Mouse (Mus musculus) right cerebral cortex, adult 18-20 months (tissue): ENCODE results near the gene Mettl21e.
"Not testable (repeated sequence)": the region's sequence is repeated elsewhere in the genome, so short reads cannot be mapped to it uniquely, and the experiment has no call there.

ENCODE experiments used
- DNase-seq: peaks from one replicate; pipeline ENCODE4 v3.0.0; 2022; ENCODE audit warnings: mixed read lengths

Gene Mettl21e

DNA sequence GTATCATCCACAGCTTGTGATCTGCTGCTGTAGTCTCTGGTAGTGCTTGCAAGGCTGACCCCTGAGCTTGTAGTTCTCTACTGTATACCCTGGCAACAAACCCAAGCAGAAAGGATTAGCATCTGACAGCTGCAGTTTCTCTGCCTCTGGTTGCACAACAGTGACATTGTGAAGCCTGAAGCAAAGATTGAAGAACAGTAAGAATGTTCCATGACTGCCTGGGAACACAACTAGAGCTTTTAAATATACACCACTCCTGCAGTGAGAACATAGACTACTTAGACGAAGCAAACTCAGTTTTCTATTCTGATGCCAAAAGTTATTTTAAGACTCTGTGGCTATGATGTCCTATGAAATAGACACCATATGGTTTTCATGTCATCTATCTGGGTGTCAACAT, at the start of gene Mettl21e:
Mettl21e (minus strand) TSS at position 86 of the 400 bp plus-strand sequence.
- DNase-seq, result peak; percentile 19

DNA sequence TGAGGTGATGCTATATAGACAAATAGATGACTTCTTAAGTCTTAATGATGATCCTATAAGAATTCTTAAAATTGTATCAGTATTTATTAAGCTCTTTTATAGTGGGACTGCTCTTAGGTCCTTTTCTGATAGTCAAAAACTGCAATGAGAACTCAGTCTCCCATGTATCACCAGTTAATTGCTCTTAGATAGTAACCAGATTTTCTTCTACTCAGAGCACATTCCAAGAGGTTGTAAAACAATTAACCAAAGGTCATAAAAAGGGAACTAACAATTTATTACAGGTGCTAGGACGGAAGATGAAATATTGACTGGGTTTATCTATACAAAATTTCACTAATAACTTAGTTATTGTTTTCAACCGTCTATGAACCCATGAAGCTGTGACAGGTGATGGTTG, 21.7 kb upstream of the Mettl21e start:
- DNase-seq, result not testable (repeated sequence)

DNA sequence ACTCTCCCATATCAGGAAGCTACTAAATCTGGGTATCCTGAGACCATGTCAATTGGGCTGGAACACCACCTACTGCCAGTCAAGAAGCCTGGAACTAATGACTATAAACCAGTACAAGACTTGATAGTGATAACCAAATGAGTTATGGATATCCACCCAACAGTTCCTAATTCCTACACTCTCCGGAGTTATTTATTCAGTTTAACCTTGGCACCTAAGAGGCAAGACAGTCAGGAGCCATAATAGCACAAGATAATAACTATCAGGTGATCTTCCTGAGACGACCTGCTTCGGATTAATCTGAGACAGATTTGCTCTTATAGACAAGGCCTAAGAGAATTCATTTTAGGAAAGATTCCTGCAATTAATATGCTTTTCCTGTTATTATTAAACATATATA, 21.2 kb upstream of the Mettl21e start:
- no peak for DNase-seq

DNA sequence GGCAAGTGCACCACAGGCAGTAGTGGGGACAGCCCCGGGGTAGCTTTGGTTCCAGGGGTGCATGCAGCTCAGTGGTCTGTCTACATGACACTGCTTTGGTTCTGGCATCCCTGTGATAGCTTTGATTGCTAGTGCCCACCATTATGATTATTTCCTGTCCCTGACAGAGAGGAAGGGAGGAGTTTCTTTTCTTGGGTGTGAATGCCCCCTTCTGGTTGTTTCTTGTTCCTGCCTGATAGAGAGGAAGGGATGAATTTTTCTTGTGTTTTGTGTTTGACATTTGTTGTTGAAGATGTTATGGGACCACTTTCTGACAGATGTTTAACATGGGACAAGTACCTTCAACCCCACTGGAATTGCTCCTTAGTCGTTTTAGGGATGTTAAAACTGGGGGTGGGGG, 18.5 kb upstream of the Mettl21e start:
- no peak for DNase-seq

DNA sequence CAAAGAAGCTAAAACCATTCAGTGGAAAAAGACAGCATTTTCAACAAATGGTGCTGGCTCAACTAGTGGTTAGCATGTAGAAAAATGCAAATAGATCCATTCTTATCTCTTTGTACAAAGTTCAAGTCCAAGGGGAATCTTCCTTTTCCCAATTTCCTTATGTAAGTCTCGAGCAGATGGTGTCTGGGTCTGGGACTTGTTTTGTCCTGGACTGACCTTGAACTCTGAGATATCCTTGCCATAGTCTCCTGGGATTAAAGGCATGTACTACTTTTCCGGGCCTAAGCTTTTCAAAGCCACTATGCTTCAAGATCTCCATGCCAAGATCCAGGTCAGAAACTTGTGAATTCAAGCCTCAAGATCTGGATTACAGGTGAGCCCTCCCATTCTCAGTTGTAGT, 16.6 kb upstream of the Mettl21e start:
- DNase-seq, result no peak

DNA sequence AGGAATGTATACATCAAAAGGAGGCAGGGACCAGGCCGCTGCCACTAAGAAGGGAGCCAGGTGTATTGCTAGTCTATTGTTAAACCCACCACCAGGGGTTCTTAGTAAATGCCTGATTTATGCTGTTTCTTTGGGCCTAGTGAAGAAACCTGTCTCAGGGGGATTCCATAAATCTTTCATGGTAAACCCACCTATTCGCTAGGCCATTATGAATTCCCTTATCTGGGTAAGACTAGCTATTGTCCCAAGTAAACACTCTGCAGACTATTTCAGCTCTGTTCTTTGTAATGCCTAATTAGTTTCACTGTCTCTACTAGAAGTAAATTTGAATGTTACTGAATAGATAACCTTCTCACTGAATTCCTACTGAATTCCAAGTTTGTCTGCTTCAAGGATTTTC, 15.8 kb upstream of the Mettl21e start:
- not testable (repeated sequence) for DNase-seq

DNA sequence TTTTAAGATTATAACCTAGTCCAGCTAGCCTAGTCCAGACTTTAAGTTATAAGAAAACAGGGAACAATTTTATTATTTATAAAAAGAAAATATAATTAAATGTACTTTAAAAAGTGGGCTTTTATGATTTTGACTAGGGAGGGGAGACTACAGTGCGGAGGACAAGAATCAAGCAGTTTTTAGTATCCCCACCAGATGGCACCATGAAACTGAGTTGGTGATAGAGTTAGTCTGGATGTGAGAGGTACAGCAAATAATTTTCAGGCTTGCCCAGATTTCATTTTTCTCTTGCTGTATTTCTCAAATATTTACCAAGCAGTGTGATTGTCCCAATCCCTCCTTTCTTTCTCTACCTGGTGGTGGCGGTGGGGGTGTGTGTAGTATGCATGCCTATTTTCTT, 10.3 kb upstream of the Mettl21e start:
- DNase-seq, result peak; percentile 44

DNA sequence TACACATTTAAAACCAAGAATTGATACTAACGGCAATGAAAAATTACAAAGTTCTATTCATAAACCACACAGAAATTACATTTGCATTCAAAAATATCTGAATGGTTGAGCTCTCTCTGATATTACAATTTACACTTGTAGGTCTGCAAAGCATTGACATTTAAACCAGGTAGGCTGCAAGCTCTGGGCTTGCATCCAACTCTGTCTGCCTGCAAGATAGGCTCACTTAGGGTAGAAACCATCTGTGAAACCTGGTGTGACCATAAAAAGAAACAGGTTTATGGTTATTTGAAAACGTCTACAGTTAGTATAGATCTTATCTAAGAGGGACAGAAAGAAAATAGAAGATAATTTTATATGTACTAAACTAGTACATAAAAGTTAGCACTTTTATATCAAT, 1.6 kb downstream of the Mettl21e start:
- peak; percentile 37 for DNase-seq

DNA sequence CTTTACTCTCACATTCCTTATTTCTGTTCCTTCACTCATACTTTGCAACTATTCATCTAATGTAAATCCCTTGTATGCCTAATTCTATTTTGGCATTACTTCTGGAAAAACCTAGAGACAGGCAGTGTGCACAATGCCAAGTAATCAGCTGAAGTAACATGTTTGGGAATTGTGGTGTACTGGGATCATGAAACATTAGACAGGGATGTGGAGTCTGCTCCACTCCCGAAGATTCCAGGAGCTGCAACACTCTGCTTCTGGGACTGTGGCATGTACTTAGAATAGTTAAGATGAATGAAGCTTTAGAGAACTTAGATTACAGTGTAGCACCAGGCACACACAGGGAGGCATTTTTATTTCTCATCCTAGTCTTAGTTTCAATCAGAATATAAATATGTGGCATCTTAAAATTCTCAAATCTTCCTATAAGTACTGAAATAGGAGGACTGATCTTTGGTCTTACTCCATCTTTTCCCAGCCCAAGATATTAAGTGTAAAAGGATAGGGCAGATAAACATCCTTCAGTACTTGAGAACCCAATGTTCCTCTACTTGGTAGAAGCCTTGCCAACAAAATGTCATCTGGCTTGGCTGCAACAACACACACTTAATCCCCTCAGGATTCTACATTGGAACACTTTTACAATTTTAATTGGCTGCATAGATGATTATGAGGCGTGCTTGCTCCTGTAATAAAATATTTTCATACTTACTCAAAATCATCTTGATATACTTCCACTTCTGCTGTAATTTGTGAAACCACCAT, 2.2 kb downstream of the Mettl21e start:
- no peak for DNase-seq

DNA sequence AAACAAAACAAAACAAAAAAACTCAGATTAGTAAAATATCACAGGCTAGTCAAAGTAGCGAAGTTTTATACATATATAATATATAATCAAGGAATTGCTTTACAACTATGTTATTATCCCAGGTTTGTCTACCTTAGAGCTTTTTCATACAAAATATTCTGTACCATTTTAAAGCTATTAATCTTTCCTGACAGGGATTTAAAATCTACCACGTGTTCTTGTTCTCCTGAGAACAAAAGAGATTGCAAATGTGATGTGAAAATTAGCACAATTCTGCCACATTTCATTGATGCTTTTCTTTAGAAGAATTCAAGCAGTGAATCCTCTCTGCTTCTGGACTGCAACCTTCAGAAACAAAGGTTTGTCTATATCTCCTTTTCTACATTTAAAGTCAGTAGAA, 4.3 kb downstream of the Mettl21e start:
- DNase-seq, result no peak

DNA sequence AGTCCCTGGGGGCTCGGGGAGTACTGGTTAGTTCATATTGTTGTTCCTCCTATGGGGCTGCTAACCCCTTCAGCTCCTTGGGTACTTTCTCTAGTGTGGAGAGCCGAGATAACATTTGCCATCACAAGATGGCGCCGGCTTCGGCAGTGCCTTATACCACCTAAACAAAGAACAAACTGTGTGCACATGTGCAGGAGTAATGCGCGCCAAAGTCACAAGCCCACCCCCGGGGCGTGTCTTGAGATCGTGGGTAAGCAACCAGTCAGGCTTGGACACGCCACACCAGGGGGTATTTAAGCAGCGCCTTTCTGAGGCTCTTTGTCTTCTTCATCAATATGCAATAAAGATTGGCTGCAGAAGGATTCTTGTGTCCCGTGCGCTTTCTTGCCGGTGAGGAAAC, 15.9 kb downstream of the Mettl21e start:
- no peak for DNase-seq

DNA sequence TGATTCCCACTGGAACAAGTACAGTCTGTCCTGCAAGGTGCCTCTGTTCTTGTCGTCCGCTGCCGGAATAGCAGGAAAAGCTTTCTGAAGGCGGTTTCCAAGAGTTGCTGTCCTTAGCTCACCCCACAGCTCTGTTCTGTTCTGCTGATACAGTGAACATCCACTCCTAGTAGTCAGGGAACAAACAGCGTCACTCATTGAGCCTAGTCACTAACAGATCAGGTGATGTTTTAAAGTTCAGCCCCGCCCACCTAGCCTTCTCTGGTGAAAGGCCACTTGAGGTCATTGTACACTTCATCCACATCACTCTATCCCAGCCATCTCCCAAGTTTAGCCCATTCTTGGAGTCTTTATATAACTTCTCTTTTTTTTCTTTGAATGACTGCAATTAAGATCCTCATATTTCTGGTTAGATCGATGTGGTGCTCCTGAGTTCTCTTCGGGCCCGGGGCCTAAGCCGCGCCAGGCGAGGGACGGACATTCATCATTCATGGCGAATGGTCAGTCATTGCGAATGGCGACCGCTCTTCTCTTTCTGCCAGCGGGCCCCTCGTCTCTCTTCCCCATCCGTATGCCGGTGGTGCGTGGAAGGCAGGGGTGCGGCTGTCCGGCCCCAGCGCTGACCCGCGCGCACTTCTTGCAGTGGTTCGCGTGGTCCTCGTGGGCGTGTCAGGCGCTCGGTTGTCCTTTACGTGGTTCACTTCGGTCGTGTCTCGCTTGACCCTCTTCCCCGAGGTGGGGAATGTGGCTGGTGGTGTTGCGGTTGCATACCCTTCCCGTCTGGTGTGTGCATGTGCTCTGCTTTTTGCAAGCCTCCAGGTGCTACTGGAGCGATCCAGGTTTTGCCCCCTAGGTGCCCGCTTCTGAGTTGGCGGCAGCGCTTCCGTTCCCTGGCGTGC, 20.2 kb downstream of the Mettl21e start:
- peak; percentile 67 for DNase-seq

DNA sequence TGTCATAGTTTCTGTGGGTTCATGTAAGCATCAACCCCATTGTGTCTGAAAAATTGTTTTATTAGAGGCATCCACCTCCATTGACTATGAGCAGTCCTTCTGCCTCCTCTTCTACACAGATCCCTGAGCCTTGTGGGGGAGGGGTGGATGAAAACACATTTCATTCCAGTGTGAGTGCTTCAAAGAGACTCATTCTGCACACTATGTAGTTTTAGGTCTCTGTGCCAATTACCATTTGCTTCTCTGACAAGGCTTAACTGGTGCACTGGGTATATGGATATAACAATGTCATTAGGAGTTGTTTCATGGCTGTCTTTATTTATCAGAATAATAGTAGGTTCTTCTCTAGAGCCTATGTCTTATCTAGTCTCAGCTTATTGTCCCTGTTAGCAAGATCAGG, 32.4 kb downstream of the Mettl21e start:
- peak; percentile 28 for DNase-seq

DNA sequence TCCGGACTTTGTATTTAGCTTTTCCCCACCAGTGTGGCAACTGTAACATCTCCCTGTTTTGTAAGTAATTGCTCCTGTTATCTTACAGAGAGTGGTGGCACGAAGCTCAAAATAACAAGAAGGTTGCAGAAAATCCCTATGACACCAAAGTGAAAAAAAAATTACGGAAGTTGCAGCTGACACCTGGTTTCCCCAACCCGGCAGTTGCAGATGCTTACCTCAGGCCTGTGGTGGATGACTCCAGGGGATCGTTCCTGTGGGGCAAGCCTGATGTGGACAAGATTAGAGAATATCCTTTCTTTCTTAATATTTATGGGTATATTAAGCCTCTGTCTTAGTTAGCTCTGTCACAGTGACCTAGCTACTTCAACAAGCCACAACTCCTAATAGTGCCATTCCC, 40.7 kb downstream of the Mettl21e start:
- no peak for DNase-seq

DNA sequence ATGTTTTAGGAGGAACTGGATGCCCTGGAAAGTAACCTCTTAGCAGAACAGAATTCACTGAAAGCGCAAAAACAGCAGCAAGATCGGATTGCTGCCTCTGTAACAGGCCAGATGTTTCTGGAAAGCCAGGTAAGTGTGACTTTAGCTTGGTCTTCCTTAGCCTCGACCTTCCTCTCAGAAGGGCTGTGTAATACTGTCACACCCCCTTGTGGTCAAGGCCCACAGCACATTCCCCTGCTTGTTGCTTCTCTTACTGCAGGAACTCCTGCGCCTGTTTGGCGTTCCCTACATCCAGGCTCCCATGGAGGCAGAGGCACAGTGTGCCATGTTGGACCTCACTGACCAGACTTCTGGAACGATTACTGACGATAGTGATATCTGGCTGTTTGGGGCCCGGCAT, 44.9 kb downstream of the Mettl21e start:
- DNase-seq, result no peak

DNA sequence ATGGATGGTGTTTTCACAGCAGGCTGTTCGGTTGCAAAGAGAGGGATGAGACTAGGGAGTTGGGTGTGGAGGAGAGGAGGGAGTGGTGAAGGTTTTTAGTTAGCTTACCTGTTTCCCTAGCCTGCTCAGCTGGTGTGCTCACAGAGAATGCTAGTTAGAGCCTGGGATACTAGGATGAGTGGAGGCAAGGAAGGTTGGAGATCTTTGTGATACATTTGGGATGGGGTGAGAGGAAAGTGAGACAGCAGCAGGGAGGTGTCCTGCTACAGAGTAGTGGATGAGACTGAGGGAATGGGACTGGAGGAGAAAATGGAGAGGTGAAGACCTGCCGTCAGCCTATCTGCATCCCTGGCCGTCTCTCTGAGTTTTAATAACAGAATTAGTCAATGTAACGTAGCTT, 46.1 kb downstream of the Mettl21e start:
- no peak for DNase-seq

DNA sequence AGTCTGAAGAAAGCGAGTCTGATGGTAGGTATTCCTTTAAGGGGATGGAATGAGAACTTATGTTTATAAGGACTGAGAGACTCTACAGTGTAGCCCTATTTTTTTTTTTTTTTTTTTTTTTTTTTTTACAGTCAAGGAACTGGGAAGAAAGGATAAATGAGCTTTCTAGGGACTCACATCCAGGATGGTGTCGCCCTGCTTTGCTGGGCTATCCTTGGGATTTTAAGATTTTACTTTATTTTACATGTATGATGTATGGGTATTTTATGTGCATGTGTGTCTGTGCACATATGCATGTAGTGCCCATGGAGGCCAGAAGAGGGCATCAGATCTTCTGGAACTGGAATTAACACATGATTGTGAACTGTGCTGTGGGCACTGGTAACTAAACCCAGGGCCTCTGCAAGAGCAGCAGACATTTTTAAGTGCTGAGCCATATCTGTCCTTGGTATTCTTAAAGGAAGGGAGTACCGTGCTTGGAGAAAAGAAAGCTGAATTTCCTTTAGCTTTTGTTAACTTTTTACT, 50.8 kb downstream of the Mettl21e start:
- DNase-seq, result no peak

DNA sequence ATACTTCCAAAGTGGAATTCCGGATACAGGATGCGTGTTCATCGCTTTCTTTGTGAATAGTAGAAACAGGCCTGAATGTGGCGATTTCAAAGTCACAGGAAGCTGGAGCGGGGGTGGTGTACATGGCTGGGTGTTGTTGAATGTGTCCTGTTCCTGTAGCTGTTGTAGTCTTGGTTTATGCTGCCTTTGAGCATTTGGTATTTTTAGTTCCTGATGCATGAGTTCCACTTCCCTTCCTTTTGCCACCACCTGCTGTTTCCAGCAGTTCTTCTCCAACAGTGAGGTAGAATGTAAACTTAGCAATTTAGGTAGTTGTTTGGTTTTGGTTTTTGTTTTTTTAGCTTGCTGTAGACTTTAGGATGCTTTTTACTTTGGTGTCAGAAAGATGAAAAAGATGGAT, 56.4 kb downstream of the Mettl21e start:
- no peak for DNase-seq

DNA sequence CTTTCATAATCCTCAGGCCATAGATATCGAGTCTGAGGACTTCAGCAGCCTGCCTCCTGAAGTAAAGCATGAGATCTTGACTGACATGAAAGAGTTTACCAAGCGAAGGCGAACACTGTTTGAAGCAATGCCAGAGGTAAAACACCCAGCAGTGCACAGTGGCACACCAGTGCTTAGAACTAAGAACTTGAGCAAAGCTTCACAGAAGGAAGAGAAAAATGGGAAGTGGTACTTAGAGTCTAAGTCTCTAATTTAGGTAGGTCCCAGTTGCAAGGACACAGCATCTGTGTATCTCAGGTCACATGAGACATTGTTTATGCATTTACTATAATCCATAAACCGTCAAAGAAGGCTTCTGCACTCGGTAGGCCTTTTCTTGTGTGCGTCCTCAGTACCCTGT, 56.9 kb downstream of the Mettl21e start:
- no peak for DNase-seq

DNA sequence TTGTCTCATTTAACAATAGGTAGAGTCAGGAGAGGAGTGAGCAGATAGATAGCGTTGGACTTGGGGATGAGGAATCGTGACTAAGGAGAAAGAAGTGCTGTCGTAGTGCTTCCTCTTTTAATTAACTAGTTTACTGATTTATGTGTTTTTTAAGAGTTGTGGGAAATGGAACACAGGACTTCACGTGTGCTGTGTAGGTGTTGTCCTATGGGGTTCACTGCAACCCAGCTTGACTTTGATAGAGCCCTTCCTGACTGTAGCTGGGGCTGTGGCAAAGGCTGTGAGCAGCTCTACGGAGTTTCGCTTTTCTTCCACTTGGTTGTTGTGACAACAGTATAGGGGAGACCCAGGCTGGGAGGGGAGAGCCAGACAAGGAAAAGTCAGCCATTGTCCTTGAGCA, 60.4 kb downstream of the Mettl21e start:
- DNase-seq, result no peak

DNA sequence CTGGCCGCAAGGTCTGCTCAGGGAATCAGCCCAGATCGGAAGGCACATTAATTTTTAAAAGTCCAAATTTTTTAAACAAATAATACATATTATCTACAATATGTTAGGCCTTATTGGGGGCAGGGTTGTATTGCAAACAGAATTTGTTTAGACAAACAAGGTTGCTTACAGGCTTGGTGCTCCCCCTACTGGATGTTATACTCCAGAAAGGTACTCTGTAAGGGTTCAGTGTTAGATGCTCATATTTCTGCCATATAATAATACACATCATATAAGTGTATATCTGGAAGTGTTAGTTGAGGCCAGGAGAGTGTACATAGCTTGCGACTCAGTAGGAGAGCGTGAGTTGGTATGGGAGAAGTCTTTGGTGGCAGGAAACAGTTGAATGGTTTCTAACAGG, 63.5 kb downstream of the Mettl21e start:
- no peak for DNase-seq
